Mouse (Mus musculus) ZHBTc4 (cell line): Measurements from ENCODE around the gene Smarcd3.

Experiments
- DNase-seq: peaks from one replicate; pipeline ENCODE4 v3.0.0-alpha.2; 2011; ENCODE audit warnings: low read depth, low spot score

Smarcd3 gene

GRCm38 (mm10) chr5:24556709-24557108, 67.5 kb downstream of the Smarcd3 start, which contains the start of gene 4931409K22Rik:
Gene 4931409K22Rik, minus strand, starts transcription at chr5:24556809.
- DNase-seq: no peak

GRCm38 (mm10) chr5:24555335-24555734, 68.9 kb downstream of the Smarcd3 start:
- DNase-seq: peak; percentile 55

GRCm38 (mm10) chr5:24553621-24554244, 70.5 kb downstream of the Smarcd3 start:
- no peak for DNase-seq

GRCm38 (mm10) chr5:24551317-24551688, 72.9 kb downstream of the Smarcd3 start:
- DNase-seq: no peak

DNA sequence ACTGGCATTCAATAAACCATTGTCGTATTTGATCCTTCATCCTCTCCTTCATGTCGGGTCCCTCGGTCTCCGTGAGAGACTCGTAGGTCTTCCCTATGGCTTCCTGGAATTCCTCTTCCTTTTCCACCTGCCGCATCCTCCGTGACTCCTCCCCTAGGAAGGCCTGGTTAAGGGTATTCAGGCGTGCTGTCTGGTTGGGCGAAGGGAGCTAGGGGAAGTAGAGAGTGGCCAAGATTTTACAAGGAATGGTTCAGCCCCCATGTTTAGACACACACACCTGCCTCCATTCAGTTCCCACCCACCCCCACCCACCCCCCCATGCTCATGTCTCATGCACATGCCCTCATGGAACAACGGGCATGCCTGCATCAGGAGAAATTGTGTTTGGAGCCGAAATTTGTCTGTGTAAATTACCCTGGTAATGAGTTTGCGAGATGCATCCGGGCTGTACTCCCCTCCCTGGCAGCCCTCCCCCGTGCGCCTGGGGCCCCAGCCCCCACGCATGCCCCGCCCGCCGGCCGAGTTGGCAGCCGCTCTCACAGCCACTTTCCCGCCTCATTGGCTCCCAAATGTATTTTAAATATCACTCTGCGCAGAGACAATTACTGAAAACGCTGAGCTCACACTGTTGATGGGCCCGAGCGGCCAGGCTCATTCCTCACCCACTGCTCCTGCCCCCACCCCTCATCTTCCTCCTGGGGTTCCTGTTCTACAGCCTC, 73.5 kb downstream of the Smarcd3 start:
- peak; percentile 17 for DNase-seq

- peak; percentile 77 for DNase-seq
Observed at GRCm38 (mm10) chr5:24542643-24543042, 81.6 kb downstream of the Smarcd3 start.

DNA sequence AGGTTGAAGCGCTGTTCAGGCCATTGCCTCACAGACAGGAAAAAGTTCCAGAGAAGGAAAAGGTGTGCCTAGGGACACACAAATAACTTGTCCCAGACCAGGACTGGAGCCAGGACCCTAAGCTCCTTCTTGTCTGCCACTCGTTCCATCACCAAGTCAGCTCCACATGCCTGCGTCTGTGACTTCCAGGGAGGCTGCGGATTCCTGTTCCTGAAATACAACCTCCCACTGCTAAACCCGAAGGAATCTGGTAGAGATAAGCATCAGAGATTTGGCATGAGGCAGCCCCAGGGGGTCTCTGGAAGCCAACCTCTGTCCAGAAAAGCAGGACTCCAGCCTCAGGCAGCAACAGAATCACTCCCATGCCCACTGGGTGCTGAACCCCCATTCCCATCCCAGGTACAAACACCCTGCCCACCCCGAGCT, 83.1 kb downstream of the Smarcd3 start:
- no peak for DNase-seq
